Mouse (Mus musculus) cerebellum, adult 2 months (tissue): ENCODE measurements around the gene Gata2. TPM values are rescaled to one million over a fixed set of nuclear protein-coding genes. Genes with fewer than 3 reads are reported as not detected.

Source experiments
- DNase-seq, 2 experiments: peaks; one replicate each; pipeline ENCODE4 v3.0.0; 2021
- H3K27ac ChIP-seq: fragments of 200-500 bp; 2 replicates; pipeline ENCODE4 v1.5.1; 2012; ENCODE audit warnings: low read length, control low read depth, inconsistent platforms; ENCODE audit not compliant: insufficient read depth
- H3K27me3 ChIP-seq: fragments of 200-500 bp; 2 replicates; pipeline ENCODE4 v1.6.1; 2012; ENCODE audit warnings: inconsistent platforms, mild to moderate bottlenecking, low read length, moderate library complexity; ENCODE audit not compliant: control insufficient read depth, insufficient read depth
- H3K4me1 ChIP-seq: fragments of 200-500 bp; 2 replicates; pipeline ENCODE4 v1.6.1; 2011; ENCODE audit warnings: low read length; ENCODE audit not compliant: control insufficient read depth, insufficient read depth
- H3K4me3 ChIP-seq: fragments of 200-500 bp; replicated peaks from 2 replicates; pipeline ENCODE3; 2011; ENCODE audit warnings: mild to moderate bottlenecking, low read depth, low read length, control low read depth; ENCODE audit not compliant: insufficient read depth
- CTCF ChIP-seq: fragments of 200-500 bp; IDR thresholded peaks from 2 replicates; pipeline ENCODE4 v1.5.1; 2011; ENCODE audit warnings: low read depth, mild to moderate bottlenecking, control low read depth, low read length, moderate library complexity, borderline replicate concordance; ENCODE audit not compliant: insufficient read depth
- POLR2A ChIP-seq: fragments of 200-500 bp; IDR thresholded peaks from 2 replicates; pipeline ENCODE4 v1.6.1; 2011; ENCODE audit warnings: low read length, control low read depth, borderline replicate concordance; ENCODE audit not compliant: insufficient read depth
- WGBS: fragments of 180-500 bp; shearing (Covaris S2); methylation state at CpG from one replicate; pipeline ENCODE4 v1.1.7; 2018; 5-methylcytosine and 5-hydroxymethylcytosine counted together
- polyA plus RNA-seq: library from polyadenylated mRNA; depleted of rRNA; stranded (reverse); fragments of >200 nt; gene quantifications from 2 replicates; pipeline ENCODE4 v1.2.3, GENCODE M21; 2012

Gata2 gene
- polyA plus RNA-seq, 1 experiment, result 6.6 TPM

- no peak overlapping the region for H3K27ac ChIP-seq
- TF ChIP-seq CTCF, result no peak
- no peak for TF ChIP-seq POLR2A
- WGBS, result 24% methylated on average over 49 of the region's 49 CpGs
- DNase-seq, result no peak
- no peaks in the 10 kb centered on the region for H3K4me1 ChIP-seq
- peaks cover 9% of the 10 kb centered on the region; the same call in 1 of the 2 replicates for H3K27me3 ChIP-seq
- H3K4me3 ChIP-seq, result peak overlapping the region; percentile 62
Measured at GRCm38 (mm10) chr6:88190310-88191023, 3.2 kb upstream of the Gata2 start.

DNA sequence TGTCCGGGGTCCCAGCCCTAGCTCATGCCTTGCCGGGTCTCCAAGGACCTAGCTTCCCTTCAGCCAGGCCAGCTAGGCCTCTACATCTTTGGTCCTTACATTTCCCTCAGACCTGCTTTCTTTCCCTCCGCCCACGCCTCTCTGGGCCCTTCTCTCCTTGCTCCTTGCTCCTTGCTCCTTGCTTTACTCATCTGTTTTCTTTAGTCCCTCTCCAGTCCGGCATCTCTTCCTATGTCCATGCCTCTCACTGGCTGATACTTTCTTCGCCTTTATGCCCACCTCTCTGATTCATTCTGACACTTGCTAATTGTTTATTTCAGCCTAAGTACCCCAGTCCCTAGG lies 2.7 kb upstream of the Gata2 start:
- Histone ChIP-seq H3K4me3 (no peak overlapping the region), H3K27me3 (peaks cover 9% of the 10 kb centered on the region; the same call in 1 of the 2 replicates), H3K4me1 (no peaks in the 10 kb centered on the region), H3K27ac (no peak overlapping the region)
- DNase-seq, result no peak
- WGBS, result 75% methylated on average over 6 of the region's 6 CpGs
- TF ChIP-seq CTCF, result no peak
- no peak for TF ChIP-seq POLR2A

- no peak overlapping the region for H3K4me3 ChIP-seq
- no peak for TF ChIP-seq POLR2A
- TF ChIP-seq CTCF, result no peak
- no peaks in the 10 kb centered on the region for H3K4me1 ChIP-seq
- H3K27ac ChIP-seq, result no peak overlapping the region
- WGBS, result 49% methylated on average over 4 of the region's 4 CpGs
- peaks cover 9% of the 10 kb centered on the region; the same call in 1 of the 2 replicates for H3K27me3 ChIP-seq
- no peak for DNase-seq
Measured at GRCm38 (mm10) chr6:88191411-88192070, 2.1 kb upstream of the Gata2 start.

DNA sequence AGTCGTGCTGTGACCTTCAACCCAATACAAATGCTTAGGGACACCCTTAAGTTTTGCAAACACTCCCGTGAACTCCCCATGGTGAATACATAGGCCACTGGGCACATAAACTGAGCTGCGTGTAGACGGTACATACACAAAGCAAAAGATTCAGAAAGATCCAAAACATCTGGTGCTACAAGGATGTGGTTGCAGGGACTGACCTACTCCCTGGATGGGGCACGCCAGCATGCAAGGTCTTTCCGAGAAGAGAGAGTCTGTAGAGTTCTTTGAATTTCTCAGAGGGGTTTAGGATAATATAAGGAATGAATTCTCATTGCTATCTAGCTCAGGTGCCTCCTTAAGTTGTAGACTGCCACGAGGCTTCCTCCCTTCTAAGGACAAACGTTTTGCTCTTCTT lies 935 bp upstream of the Gata2 start:
- Histone ChIP-seq H3K27ac (no peak overlapping the region), H3K4me3 (no peak overlapping the region), H3K27me3 (peaks cover 13% of the 10 kb centered on the region; the same call in 1 of the 2 replicates), H3K4me1 (no peaks in the 10 kb centered on the region)
- TF ChIP-seq CTCF (no peak), POLR2A (no peak)
- DNase-seq, result no peak
- WGBS, result 54% methylated on average over 8 of the region's 8 CpGs

GRCm38 (mm10) chr6:88194053-88194977 lies 624 bp downstream of the Gata2 start:
- Histone ChIP-seq H3K4me3 (no peak overlapping the region), H3K27ac (no peak overlapping the region), H3K4me1 (0 out of 2 replicates have a peak, but pooled peaks cover 1% of the 10 kb centered on the region), H3K27me3 (peaks cover 13% of the 10 kb centered on the region; the same call in 1 of the 2 replicates)
- no peak for TF ChIP-seq CTCF
- no peak for TF ChIP-seq POLR2A
- DNase-seq, result no peak
- WGBS, result 5% methylated on average over 57 of the region's 58 CpGs

DNA sequence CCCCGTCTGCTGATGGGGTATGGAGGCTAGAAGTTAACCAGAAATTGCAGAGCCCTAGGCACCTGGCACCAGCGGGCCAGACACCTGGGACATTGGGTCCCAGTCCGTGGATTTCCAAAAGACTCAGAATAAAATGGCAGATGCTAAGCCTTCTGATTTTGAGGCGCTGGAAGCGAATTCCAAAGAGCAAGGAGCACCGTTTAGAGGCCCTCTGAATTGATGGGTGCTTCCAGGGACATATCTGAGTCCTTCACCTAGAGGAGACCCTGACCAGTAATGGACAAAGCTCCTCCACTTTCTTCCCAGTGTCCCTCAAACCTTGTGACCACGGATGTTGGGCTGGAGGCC lies 1.3 kb downstream of the Gata2 start:
- Histone ChIP-seq H3K4me3 (no peak overlapping the region), H3K27me3 (peaks cover 12% of the 10 kb centered on the region; the same call in 1 of the 2 replicates), H3K27ac (no peak overlapping the region), H3K4me1 (peaks cover 4% of the 10 kb centered on the region; the same call in 1 of the 2 replicates)
- DNase-seq, result no peak
- TF ChIP-seq POLR2A (no peak), CTCF (no peak)
- 18% methylated on average over 7 of the region's 7 CpGs for WGBS

- no peak for DNase-seq
- H3K27ac ChIP-seq, result no peak overlapping the region
- no peak for TF ChIP-seq POLR2A
- no peak for TF ChIP-seq CTCF
- 6% methylated on average over 33 of the region's 33 CpGs for WGBS
- H3K4me1 ChIP-seq, result peaks cover 4% of the 10 kb centered on the region; the same call in 1 of the 2 replicates
- H3K4me3 ChIP-seq, result no peak overlapping the region
- H3K27me3 ChIP-seq, result peaks cover 12% of the 10 kb centered on the region; the same call in 1 of the 2 replicates
Measured at GRCm38 (mm10) chr6:88196054-88196732, 2.5 kb downstream of the Gata2 start.

DNA sequence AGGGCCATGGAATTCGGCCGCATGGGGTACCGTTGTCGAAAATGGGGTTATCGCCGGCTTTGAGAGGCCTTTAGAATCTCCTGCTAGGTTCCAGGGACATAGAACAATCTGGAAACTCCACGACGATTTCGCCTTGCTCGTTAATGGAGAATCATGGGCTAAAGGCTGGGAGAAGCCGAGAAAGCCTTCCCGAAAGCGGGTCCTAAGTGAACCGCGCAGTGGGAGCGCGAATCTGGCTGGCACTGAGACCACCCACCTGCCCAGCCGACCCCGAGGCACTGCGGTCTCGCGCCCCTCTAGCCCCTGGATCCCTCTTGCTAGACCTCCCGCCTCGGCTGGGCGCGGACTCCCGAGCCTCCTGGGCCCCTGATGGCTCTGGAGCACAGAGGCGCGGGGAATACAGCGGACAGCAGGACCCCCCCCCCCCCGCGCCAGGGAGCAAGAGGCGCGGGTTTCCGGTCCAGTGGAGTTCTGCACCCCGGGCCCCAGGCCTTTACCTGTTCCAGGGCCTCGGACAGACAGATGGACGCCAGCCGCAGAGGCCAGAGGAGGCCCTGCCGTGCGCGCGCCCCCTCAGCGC lies 3.1 kb downstream of the Gata2 start:
- Histone ChIP-seq H3K4me1 (peaks cover 4% of the 10 kb centered on the region; the same call in 1 of the 2 replicates), H3K4me3 (no peak overlapping the region), H3K27me3 (peaks cover 12% of the 10 kb centered on the region; the same call in 1 of the 2 replicates), H3K27ac (no peak overlapping the region)
- 2% methylated on average over 44 of the region's 44 CpGs for WGBS
- DNase-seq, result no peak
- TF ChIP-seq CTCF (no peak), POLR2A (no peak)
